Mouse (Mus musculus): ENCODE measurements around the gene Sod3. TPM values are rescaled to one million over a fixed set of nuclear protein-coding genes. Genes with fewer than 3 reads are reported as not detected.

The Sod3 gene
- total RNA-seq, 2 experiments from 2014 or later, result 4.2 to 9.8 TPM

GRCm38 (mm10) chr5:52375847-52376246 is 12.3 kb downstream of the Sod3 start:
- DNase-seq, result no peak

DNA sequence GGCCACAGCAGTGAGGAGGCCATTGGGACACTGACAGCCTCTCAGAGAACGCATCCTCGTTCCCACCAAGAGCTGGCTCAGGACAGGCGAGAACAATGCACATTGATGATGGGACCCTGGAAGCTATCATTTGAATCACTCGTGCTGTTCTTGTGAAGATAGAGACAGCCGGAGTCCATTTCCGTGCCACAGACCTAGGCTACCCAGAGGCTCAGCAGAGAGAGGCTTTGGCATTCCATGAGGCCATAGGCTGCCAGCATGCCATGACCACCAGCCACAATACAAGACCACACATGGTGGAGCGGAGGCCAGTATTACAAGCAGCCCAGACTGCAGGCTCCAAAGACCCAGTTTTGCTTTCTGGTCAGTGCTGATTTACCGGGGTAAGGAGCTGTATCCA is 19.2 kb downstream of the Sod3 start:
- no peak for DNase-seq

GRCm38 (mm10) chr5:52383748-52384147 is 20.2 kb downstream of the Sod3 start:
- DNase-seq, result no peak

- no peak for DNase-seq
Measured at GRCm38 (mm10) chr5:52386016-52386415, 22.4 kb downstream of the Sod3 start.

DNA sequence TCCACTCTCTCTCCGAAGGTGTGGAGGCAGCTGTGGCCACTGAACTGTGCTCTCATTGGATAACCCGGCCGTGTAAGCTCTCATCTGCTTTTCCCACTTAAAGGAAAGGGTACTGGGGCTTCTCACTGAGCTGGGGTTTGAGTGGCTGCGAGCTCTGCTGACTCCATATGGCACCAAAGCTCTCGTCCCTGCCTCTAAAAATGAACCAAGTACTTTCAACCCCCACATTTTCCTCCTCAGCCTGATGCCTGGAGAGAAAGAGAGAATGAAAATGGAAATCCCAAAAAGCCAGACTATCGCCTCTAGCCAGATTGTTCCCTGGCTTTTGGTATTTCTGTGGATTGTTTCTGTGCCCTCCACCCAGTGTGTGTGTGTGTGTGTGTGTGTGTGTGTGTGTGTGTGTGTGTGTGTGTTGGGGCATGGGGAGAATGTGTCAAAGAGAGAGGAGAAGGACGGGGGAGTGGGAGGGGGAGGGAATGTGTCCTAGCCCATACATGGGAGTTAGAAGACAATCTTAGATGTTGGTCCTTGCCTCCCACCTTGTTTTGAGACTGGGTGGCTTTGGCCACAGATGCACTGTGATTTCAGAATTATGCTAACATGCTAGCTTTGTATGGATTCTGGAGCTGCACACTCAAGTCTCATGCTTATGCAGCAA is 24.6 kb downstream of the Sod3 start:
- DNase-seq, result no peak

DNA sequence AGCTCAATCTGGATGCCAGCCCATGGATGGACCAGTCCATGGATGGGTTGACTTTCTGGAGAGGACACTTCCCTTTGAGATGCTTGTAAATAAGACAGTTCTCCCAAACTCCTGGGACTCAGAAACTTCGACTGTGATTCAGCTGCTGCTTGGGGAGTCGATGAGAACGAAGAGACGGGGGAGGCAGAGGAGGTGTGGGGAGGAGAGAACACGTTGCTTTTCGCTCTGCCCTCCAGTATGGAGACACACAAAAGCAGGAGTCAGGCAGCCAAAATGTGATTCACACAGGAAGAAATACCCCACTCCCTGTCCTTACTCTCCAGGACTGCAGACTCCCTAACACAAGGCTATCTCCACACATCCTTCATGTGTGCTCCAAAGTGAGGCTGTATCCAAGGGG is 26.8 kb downstream of the Sod3 start:
- no peak for DNase-seq

- DNase-seq, result no peak
Measured at GRCm38 (mm10) chr5:52391471-52391870, 27.9 kb downstream of the Sod3 start.

- DNase-seq, result no peak
Measured at GRCm38 (mm10) chr5:52393756-52394155, 30.2 kb downstream of the Sod3 start.

- no peak for DNase-seq
Measured at GRCm38 (mm10) chr5:52404373-52404772, 40.8 kb downstream of the Sod3 start.

DNA sequence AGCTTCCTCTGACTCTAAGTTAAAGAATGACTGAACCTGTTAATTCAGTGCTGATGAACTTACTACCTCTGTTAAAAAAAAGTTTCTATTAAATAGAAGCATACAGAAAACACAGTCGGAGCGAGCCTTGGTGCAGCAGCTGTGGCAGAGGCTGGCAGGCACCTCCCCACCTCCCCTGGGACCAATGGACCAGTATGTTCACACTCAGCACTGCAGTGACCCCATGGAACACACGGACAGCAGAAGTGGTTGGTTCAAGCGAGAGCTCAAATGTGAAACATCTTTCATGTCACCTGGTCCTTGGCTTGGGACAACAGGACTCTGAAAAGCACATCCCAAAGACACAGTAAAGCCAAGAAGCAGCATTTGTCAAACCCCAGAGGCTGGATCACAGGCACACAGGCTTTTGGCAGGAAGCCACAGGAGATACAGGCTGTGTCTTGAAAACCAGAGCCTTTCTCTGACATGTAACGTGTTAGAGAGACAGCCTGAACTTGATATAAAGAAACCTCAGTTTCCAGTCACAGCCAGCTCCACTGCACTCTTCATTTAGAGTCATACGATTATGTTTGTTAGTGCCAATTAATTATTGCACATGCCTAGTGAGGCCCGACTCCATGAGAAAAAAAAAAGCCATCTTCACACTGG is 45.2 kb downstream of the Sod3 start:
- DNase-seq, result no peak

DNA sequence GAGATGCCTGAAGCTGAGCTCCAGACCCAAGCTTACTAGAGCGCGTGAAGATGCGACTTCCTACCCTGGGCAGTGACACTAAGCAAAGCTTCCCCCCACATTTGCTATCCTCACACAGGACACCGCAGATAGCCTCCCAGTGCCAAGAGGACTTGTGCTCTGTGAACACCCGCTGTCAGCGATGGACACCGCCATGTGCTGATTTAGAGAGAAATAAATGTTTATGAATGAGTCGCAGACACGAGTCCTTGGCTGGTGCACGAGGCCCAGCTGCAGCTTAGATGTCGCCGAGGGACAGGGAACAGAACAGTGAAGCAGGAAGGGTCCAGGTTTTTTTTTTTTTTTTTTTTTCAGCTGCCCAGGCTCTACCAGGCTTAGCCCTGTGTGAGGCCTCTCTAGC is 46.6 kb downstream of the Sod3 start:
- no peak for DNase-seq

DNA sequence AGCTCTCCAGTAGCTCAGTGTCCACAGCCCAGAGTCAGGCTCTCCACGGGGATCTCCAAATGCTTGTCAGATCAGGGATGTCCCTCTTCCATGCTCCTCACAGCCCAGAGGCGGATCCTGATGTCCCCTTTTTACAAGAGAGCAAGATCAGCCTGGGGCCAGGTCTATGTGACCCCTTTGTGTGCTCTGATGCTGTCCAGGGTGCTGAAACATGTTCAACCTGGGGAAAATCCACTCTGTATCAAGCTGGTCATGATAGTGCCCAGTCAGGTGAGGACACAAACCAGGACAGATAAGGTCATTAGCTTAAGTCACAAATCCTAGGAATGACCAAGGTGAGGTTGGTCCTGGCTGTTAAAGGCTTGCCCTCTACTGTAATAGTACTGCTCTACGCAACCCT is 48.0 kb downstream of the Sod3 start:
- no peak for DNase-seq

DNA sequence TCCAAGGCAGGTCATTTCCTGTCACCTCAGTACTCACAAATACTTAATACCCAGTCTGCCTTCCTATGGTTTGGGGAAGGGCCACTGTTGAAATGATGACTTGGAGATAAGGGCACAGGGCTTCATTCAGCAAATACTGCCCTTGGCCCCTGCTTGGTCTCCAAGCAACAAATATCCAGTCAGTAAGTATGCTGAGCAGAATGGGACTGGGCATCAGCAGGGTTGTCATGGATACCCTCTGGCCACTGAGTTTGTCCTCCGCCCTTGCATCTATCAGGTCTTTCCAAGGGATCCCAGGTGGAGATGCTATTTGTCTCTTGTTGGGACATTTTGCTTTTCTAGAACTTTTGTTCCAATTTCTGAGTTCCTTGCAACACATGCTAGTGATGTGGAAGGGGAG is 51.6 kb downstream of the Sod3 start:
- DNase-seq, result no peak

GRCm38 (mm10) chr5:52415917-52416316 is 52.3 kb downstream of the Sod3 start:
- no peak for DNase-seq

DNA sequence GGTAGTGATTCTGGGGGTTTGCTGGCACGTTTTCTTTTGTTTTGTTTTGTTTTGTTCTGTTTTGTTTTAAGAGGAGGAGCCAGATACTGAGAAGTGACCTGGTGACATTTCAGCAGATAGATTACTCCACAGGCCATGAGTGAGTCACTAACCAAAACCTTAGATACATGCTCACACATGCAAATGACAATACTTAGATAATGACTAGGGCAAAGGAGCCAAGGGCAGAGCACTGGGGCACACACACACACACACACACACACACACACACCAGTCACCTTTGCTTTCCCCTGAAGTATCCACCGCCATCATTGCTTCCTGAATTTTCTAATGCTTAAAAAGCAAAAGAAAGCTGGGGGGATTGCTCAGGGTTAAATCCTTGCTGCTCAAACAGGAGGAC is 52.9 kb downstream of the Sod3 start:
- DNase-seq, result no peak

Other genes with a start within 250 kb of the Sod3 start
- 10 to 100 TPM; 33.4 to 34.6 TPM for gene Dhx15, start 173.3 kb upstream of the Sod3 start, total RNA-seq (2021)
- gene Ccdc149, start 107.7 kb downstream of the Sod3 start, total RNA-seq (2021), result 1 to 10 TPM; 1.8 to 2.0 TPM
- 1 to 10 TPM; 1.4 TPM for gene Lgi2, start 202.7 kb downstream of the Sod3 start, total RNA-seq (2021)